Mouse (Mus musculus) liver, embryonic 14.5 days (tissue): ENCODE results near the gene Acsm3.

Experiments
- CTCF ChIP-seq: IDR thresholded peaks from 2 replicates; pipeline ENCODE4 v1.5.1; 2016; ENCODE audit warnings: antibody characterized with exemption, low read depth, control low read depth
- EP300 ChIP-seq: IDR thresholded peaks from 2 replicates; pipeline ENCODE4 v1.6.1; 2016; ENCODE audit warnings: antibody characterized with exemption, low read depth

GRCm38 (mm10) chr7:119727621-119728020 is 33.1 kb upstream of the Acsm3 start:
- TF ChIP-seq CTCF (no peak), EP300 (no peak)
